ENCODE assay signal across 10 mouse cellular contexts in the genomic region with DNA sequence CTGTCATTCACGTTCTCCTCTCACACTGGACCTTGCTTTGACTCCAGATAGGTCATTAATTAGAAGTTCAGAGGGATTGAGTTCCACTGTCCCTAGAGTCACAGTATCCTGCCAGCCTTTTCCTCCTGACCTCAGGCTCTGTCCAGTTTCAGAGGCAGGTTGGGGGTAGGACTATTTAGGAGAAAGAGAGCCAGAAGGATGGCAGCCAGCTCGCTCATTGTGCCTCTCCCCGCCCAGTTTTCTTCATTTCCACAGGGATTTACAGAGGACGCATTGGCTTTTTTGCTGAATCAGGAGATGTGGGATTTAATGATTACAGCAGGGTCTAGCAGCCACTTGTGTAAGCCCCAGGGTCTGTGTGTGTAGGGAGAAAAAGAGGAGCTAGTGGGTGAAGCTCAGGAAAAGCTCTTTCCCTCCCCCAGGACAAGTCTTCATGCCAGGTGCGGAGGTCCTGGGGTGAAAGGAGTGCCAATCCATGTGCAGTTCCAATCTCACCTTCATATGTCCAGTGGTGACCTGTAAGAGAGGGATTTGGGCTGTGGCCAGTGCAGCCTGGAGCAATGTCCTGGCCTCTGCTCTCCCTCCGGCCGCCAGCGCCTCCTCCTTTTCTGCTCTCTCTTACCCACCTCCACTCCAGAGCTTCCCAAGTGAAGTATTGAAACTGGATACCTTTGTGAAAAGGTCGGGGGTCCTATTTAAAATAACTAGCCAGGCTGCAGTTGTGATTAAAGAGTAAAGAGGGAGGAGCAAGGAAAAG. TPM values are rescaled to one million over a fixed set of nuclear protein-coding genes. Genes with fewer than 3 reads are reported as not detected.
DNase-seq lines count a peak whose midpoint lies in the region; ATAC-seq and TF ChIP-seq lines count a peak whose summit lies in the region.
"Had no signal": no experiment of that assay in that cellular context is flagged by ENCODE, and none has a peak within 500 bp of the region (broad histone marks: within the 10 kb centered on the region; RNA-seq: fewer than 3 reads in every experiment).

No protein-coding gene starts in this region.

- WGBS in midbrain, embryonic 10.5 days: 80% methylated on average over 9 of the region's 9 CpGs
- WGBS in midbrain, postnatal 0 days: 68% methylated on average over 9 of the region's 9 CpGs
- WGBS in heart, embryonic 11.5 days (ENCODE audit: insufficient replicate concordance): 63% methylated on average over 9 of the region's 9 CpGs
- WGBS in liver, postnatal 0 days (ENCODE audit: insufficient replicate concordance): 65% methylated on average over 9 of the region's 9 CpGs

- no peak for TF ChIP-seq CTCF in midbrain, postnatal 0 days (IDR thresholded peaks at IDR 0.05)
- TF ChIP-seq CTCF in liver, postnatal 0 days (IDR thresholded peaks at IDR 0.05; ENCODE audit: low read depth): no peak

- no peak overlapping the region for H3K4me2 ChIP-seq in midbrain, postnatal 0 days (ENCODE audit: low read depth, low read length, poor library complexity, severe bottlenecking)
- peak overlapping the region; percentile 90 for H3K4me2 ChIP-seq in heart, embryonic 11.5 days
- H3K4me2 ChIP-seq in liver, postnatal 0 days (ENCODE audit: low read depth, low read length): no peak overlapping the region

- no peak overlapping the region for H3K9ac ChIP-seq in midbrain, postnatal 0 days (replicated peaks; ENCODE audit: low read length, poor library complexity, severe bottlenecking)
- peak overlapping the region; percentile 39; the same call in 1 of the 2 replicates for H3K9ac ChIP-seq in heart, embryonic 11.5 days (ENCODE audit: low read depth, low read length)
- no peak overlapping the region; the same call in 1 of the 2 replicates for H3K9ac ChIP-seq in liver, postnatal 0 days (replicated peaks)

- H3K27me3 ChIP-seq in midbrain, embryonic 10.5 days (ENCODE audit: low read depth, poor library complexity, severe bottlenecking): no peaks in the 10 kb centered on the region
- H3K27me3 ChIP-seq in midbrain, postnatal 0 days (ENCODE audit: insufficient read depth, low read length): peaks cover 19% of the 10 kb centered on the region
- no peaks in the 10 kb centered on the region for H3K27me3 ChIP-seq in heart, embryonic 11.5 days (ENCODE audit: control insufficient read depth, insufficient read depth, low read length)
- peaks cover 30% of the 10 kb centered on the region for H3K27me3 ChIP-seq in liver, postnatal 0 days (ENCODE audit: insufficient read depth, low read length)

- peaks cover 47% of the 10 kb centered on the region for H3K36me3 ChIP-seq in midbrain, embryonic 10.5 days
- H3K36me3 ChIP-seq in midbrain, postnatal 0 days (ENCODE audit: insufficient read depth, low read length): no peaks in the 10 kb centered on the region
- H3K36me3 ChIP-seq in heart, embryonic 11.5 days (ENCODE audit: control insufficient read depth, insufficient read depth, low read length): no peaks in the 10 kb centered on the region
- H3K36me3 ChIP-seq in liver, postnatal 0 days (replicated peaks; ENCODE audit: insufficient read depth, low read length): 0 out of 2 replicates have a peak, but pooled peaks cover 4% of the 10 kb centered on the region

- no peak for DNase-seq in midbrain, embryonic 10.5 days (ENCODE audit: low spot score)
- no peak for DNase-seq in midbrain, postnatal 0 days (ENCODE audit: low spot score)
- peak; percentile 77 to 78 for DNase-seq in kidney, adult 8-10 months
- DNase-seq in liver, postnatal 0 days: no peak
- no peak for DNase-seq in yolk sac, embryonic 10.5 days (ENCODE audit: low spot score)
- DNase-seq in cerebellum, postnatal 10 days: no peak
- DNase-seq: layer of hippocampus, adult 9-11 months; lung, postnatal 36 days had no signal

- TF ChIP-seq EP300 in liver, postnatal 0 days (IDR thresholded peaks at IDR 0.05; ENCODE audit: low read depth): no peak

- H3K4me1 ChIP-seq in midbrain, embryonic 10.5 days: peaks cover 60% of the 10 kb centered on the region
- peaks cover 8% of the 10 kb centered on the region; the same call in 1 of the 2 replicates for H3K4me1 ChIP-seq in midbrain, postnatal 0 days (ENCODE audit: insufficient read depth, low read length)
- H3K4me1 ChIP-seq in heart, embryonic 11.5 days (ENCODE audit: control insufficient read depth, insufficient read depth, low read length): peaks cover 35% of the 10 kb centered on the region
- peaks cover 27% of the 10 kb centered on the region for H3K4me1 ChIP-seq in liver, postnatal 0 days (ENCODE audit: insufficient read depth)

- H3K4me3 ChIP-seq in midbrain, embryonic 10.5 days: peak overlapping the region; percentile 59
- H3K4me3 ChIP-seq in midbrain, postnatal 0 days (ENCODE audit: low read depth, low read length): no peak overlapping the region
- no peak overlapping the region for H3K4me3 ChIP-seq in heart, embryonic 11.5 days (ENCODE audit: low read depth, low read length)
- H3K4me3 ChIP-seq in liver, postnatal 0 days (ENCODE audit: low read depth, low read length): no peak overlapping the region

- peak overlapping the region; percentile 93 for H3K27ac ChIP-seq in midbrain, embryonic 10.5 days (replicated peaks)
- H3K27ac ChIP-seq in midbrain, postnatal 0 days (ENCODE audit: low read depth, low read length): no peak overlapping the region
- H3K27ac ChIP-seq in heart, embryonic 11.5 days (ENCODE audit: low read depth, low read length): 0 out of 2 replicates have a peak overlapping the region, but pooled peaks have one; percentile 41
- peak overlapping the region; percentile 45 for H3K27ac ChIP-seq in liver, postnatal 0 days (ENCODE audit: low read depth)

- ATAC-seq in midbrain, postnatal 0 days (ENCODE audit: low FRiP score): no peak
- no peak for ATAC-seq in heart, embryonic 11.5 days (replicated peaks; ENCODE audit: insufficient number of reproducible peaks, low FRiP score, low TSS enrichment)
- no peak for ATAC-seq in liver, postnatal 0 days

- no peaks in the 10 kb centered on the region for H3K9me3 ChIP-seq in midbrain, embryonic 10.5 days (replicated peaks)
- H3K9me3 ChIP-seq in midbrain, postnatal 0 days (ENCODE audit: low read length): no peaks in the 10 kb centered on the region
- no peaks in the 10 kb centered on the region for H3K9me3 ChIP-seq in heart, embryonic 11.5 days (replicated peaks; ENCODE audit: control insufficient read depth, low read length)
- H3K9me3 ChIP-seq in liver, postnatal 0 days (ENCODE audit: low read length): no peaks in the 10 kb centered on the region
- H3K9me3 ChIP-seq: G1E had no signal

RNA-seq across cellular contexts. Expression of gene Car14, which starts 2.7 kb away (rescaled TPM):
- polyA plus RNA-seq in midbrain, embryonic 10.5 days (2016; fragmentation: Nextera tagmentation; extraction: Ambion mirVana): 67.7 and 93.9 TPM in 2 replicates
- total RNA-seq in midbrain, postnatal 0 days (2014; rRNA removed): 5.1 and 8.0 TPM in 2 replicates
- 6.8 and 7.5 TPM in 2 replicates for polyA plus RNA-seq in midbrain, postnatal 0 days (2015; fragmentation: Nextera tagmentation; extraction: Ambion mirVana)
- polyA plus RNA-seq in heart, embryonic 11.5 days (2014; fragmentation: Nextera tagmentation; extraction: Ambion mirVana): 39.0 and 39.1 TPM in 2 replicates
- 15.2 and 17.3 TPM in 2 replicates for polyA plus RNA-seq in liver, postnatal 0 days (2015; fragmentation: Nextera tagmentation; extraction: Ambion mirVana)
- polyA plus RNA-seq: G1E had no signal

RNA-seq across cellular contexts. Expression of gene Aph1a, which starts 8.0 kb away (rescaled TPM):
- polyA plus RNA-seq in midbrain, embryonic 10.5 days (2016; fragmentation: Nextera tagmentation; extraction: Ambion mirVana): 31.1 and 37.4 TPM in 2 replicates
- 67.5 and 71.6 TPM in 2 replicates for total RNA-seq in midbrain, postnatal 0 days (2014; rRNA removed)
- polyA plus RNA-seq in midbrain, postnatal 0 days (2015; fragmentation: Nextera tagmentation; extraction: Ambion mirVana): 39.0 and 45.2 TPM in 2 replicates
- 25.9 and 42.4 TPM in 2 replicates for polyA plus RNA-seq in heart, embryonic 11.5 days (2014; fragmentation: Nextera tagmentation; extraction: Ambion mirVana)
- 17.1 and 22.9 TPM in 2 replicates for polyA plus RNA-seq in liver, postnatal 0 days (2015; fragmentation: Nextera tagmentation; extraction: Ambion mirVana)

RNA-seq across cellular contexts. Expression of gene BC028528, which starts 10.0 kb away (rescaled TPM):
- polyA plus RNA-seq in midbrain, embryonic 10.5 days (2016; fragmentation: Nextera tagmentation; extraction: Ambion mirVana): 8.1 and 9.6 TPM in 2 replicates
- total RNA-seq in midbrain, postnatal 0 days (2014; rRNA removed): 6.5 and 27.7 TPM in 2 replicates
- 14.6 and 18.8 TPM in 2 replicates for polyA plus RNA-seq in midbrain, postnatal 0 days (2015; fragmentation: Nextera tagmentation; extraction: Ambion mirVana)
- 29.3 and 29.5 TPM in 2 replicates for polyA plus RNA-seq in heart, embryonic 11.5 days (2014; fragmentation: Nextera tagmentation; extraction: Ambion mirVana)
- 7.6 and 7.9 TPM in 2 replicates for polyA plus RNA-seq in liver, postnatal 0 days (2015; fragmentation: Nextera tagmentation; extraction: Ambion mirVana)
- polyA plus RNA-seq: G1E had no signal

RNA-seq across cellular contexts. Expression of gene Ciart, which starts 19.7 kb away (rescaled TPM):
- polyA plus RNA-seq in midbrain, embryonic 10.5 days (2016; fragmentation: Nextera tagmentation; extraction: Ambion mirVana): 7.9 and 12.3 TPM in 2 replicates
- 4.2 and 5.2 TPM in 2 replicates for total RNA-seq in midbrain, postnatal 0 days (2014; rRNA removed)
- polyA plus RNA-seq in midbrain, postnatal 0 days (2015; fragmentation: Nextera tagmentation; extraction: Ambion mirVana): 9.3 and 12.6 TPM in 2 replicates
- polyA plus RNA-seq in heart, embryonic 11.5 days (2014; fragmentation: Nextera tagmentation; extraction: Ambion mirVana): 5.9 and 7.1 TPM in 2 replicates
- 0.77 and 1.00 TPM in 2 replicates for polyA plus RNA-seq in liver, postnatal 0 days (2015; fragmentation: Nextera tagmentation; extraction: Ambion mirVana)

RNA-seq across cellular contexts. Expression of gene Anp32e, which starts 27.3 kb away (rescaled TPM):
- polyA plus RNA-seq in midbrain, embryonic 10.5 days (2016; fragmentation: Nextera tagmentation; extraction: Ambion mirVana): 366 and 378 TPM in 2 replicates
- total RNA-seq in midbrain, postnatal 0 days (2014; rRNA removed): 24.7 and 27.5 TPM in 2 replicates
- polyA plus RNA-seq in midbrain, postnatal 0 days (2015; fragmentation: Nextera tagmentation; extraction: Ambion mirVana): 70.9 and 86.9 TPM in 2 replicates
- 71.0 and 88.5 TPM in 2 replicates for polyA plus RNA-seq in heart, embryonic 11.5 days (2014; fragmentation: Nextera tagmentation; extraction: Ambion mirVana)
- 92.0 and 98.4 TPM in 2 replicates for polyA plus RNA-seq in liver, postnatal 0 days (2015; fragmentation: Nextera tagmentation; extraction: Ambion mirVana)

Comparison
In these comparisons a context has a peak if more than half of its experiments do, and no peak if none do; other contexts are left out.
1. DNase-seq: peak in kidney, adult 8-10 months (2 of 2); none in midbrain, embryonic 10.5 days (single experiment), midbrain, postnatal 0 days (single experiment), liver, postnatal 0 days (single experiment), yolk sac, embryonic 10.5 days (single experiment) and cerebellum, postnatal 10 days (0 of 2).